Comparison of ENCODE assay signal across 8 mouse cellular contexts in the genomic region with DNA sequence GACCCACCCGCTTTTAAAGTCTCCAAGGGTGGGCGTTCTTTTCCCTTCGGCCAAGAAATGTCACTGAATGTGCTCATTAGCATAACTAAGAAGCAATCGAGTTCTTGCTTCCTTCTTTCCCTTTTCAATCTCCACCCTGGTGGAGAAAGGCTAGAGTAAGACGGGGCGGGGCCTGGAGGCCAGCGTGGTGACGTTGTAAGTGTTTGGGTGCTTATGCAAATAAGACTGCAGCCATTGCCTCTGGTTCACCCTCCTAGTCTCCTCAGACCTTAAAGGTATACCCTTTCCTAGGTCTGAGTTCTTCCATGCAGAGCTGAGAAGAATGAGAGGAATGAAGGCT. TPM values are rescaled to one million over a fixed set of nuclear protein-coding genes. Genes with fewer than 3 reads are reported as not detected.
DNase-seq lines count a peak whose midpoint lies in the region; ATAC-seq and TF ChIP-seq lines count a peak whose summit lies in the region.

No protein-coding gene starts in this region.

- H3K9ac ChIP-seq in lung, embryonic 14.5 days = peak overlapping the region; percentile 10

- H3K4me1 ChIP-seq in lung, embryonic 14.5 days (ENCODE audit: insufficient read depth) = 0 out of 2 replicates have a peak, but pooled peaks cover 3% of the 10 kb centered on the region

- H3K4me2 ChIP-seq in lung, embryonic 14.5 days = peak overlapping the region; percentile 74

- no peaks in the 10 kb centered on the region for H3K9me3 ChIP-seq in lung, embryonic 14.5 days (ENCODE audit: low read depth, low read length)

- TF ChIP-seq CTCF in lung, embryonic 14.5 days (IDR thresholded peaks at IDR 0.05; ENCODE audit: low read depth) = no peak

- peak; percentile 92 for ATAC-seq in lung, embryonic 14.5 days (ENCODE audit: insufficient read depth)

- DNase-seq in urinary bladder, postnatal 14 days (ENCODE audit: low spot score) = peak; percentile 57
- no peak for DNase-seq in urinary bladder, postnatal 10 days (ENCODE audit: low spot score)
- DNase-seq in embryo, embryonic 11 days = peak; percentile 90
- DNase-seq in heart, postnatal 10 days = peak; percentile 36 to 39
- DNase-seq in layer of hippocampus, adult 9-11 months = peak; percentile 56
- peak; percentile 87 for DNase-seq in lung, embryonic 14.5 days
- peak; percentile 1 for DNase-seq in ovary, postnatal 10 days (ENCODE audit: low spot score)
- DNase-seq in spleen, postnatal 14 days (ENCODE audit: low spot score in 2 of 2) = no peak

- WGBS in lung, embryonic 14.5 days = under 1% methylated on average over 8 of the region's 8 CpGs

- H3K27ac ChIP-seq in lung, embryonic 14.5 days (ENCODE audit: low read depth) = no peak overlapping the region

- H3K4me3 ChIP-seq in lung, embryonic 14.5 days (ENCODE audit: low read depth, low read length) = peak overlapping the region; percentile 47

- intact Hi-C loops in heart, postnatal 10 days (cut with DNase I) = no loop called here

- no peaks in the 10 kb centered on the region for H3K36me3 ChIP-seq in lung, embryonic 14.5 days (ENCODE audit: insufficient read depth)

- H3K27me3 ChIP-seq in lung, embryonic 14.5 days (ENCODE audit: insufficient read depth, low read length) = no peaks in the 10 kb centered on the region

RNA-seq across cellular contexts. Expression of a gene that starts 1.5 kb away (rescaled TPM):
- total RNA-seq in heart, postnatal 10 days (2021) = under 1 TPM; 0.27 to 0.55 TPM
- 0.69 and 0.99 TPM in 2 replicates for polyA plus RNA-seq in lung, embryonic 14.5 days (2014; fragmentation: Nextera tagmentation; extraction: Ambion mirVana)

Comparison
In these comparisons a context has a peak if more than half of its experiments do, and no peak if none do; other contexts are left out.
1. DNase-seq: peak in urinary bladder, postnatal 14 days (single experiment), embryo, embryonic 11 days (single experiment), heart, postnatal 10 days (2 of 2), layer of hippocampus, adult 9-11 months (single experiment), lung, embryonic 14.5 days (single experiment) and ovary, postnatal 10 days (single experiment); none in urinary bladder, postnatal 10 days (single experiment) and spleen, postnatal 14 days (0 of 2).